Mouse (Mus musculus) megakaryocyte-erythroid progenitor cell, adult 5-6 weeks (primary cell): ENCODE results near the gene Pde8a. TPM values are rescaled to one million over a fixed set of nuclear protein-coding genes. Genes with fewer than 3 reads are reported as not detected.

Experiments
- ATAC-seq: replicated peaks from 2 replicates; pipeline ENCODE4 v1.8.0; 2016; ENCODE audit warnings: mild to moderate bottlenecking, inconsistent platforms; ENCODE audit not compliant: severe bottlenecking, poor library complexity, low FRiP score, low TSS enrichment
- total RNA-seq, 2 experiments: library from RNA; stranded (forward) in 1 of 2; stranded (reverse) in 1 of 2; fragments of 200-1000, 215-1000 nt in 1 of 2; fragments of >200 nt in 1 of 2; fragmentation: Nextera tagmentation in 1 of 2; gene quantifications; 2 replicates each; pipeline ENCODE4 v1.2.3; 2014 to 2017

Gene Pde8a
- total RNA-seq, 2 experiments from 2014 or later, result 0.33 to 0.94 TPM

GRCm38 (mm10) chr7:81255456-81255855 lies 42.1 kb downstream of the Pde8a start:
- no peak for ATAC-seq

GRCm38 (mm10) chr7:81256773-81257172 lies 43.4 kb downstream of the Pde8a start:
- ATAC-seq, result no peak

- no peak for ATAC-seq
These were observed 48.2 kb downstream of the Pde8a start for GRCm38 (mm10) chr7:81261548-81261947.

GRCm38 (mm10) chr7:81272908-81273307 lies 59.5 kb downstream of the Pde8a start:
- ATAC-seq, result no peak

GRCm38 (mm10) chr7:81278966-81279365 lies 65.6 kb downstream of the Pde8a start:
- ATAC-seq, result no peak

GRCm38 (mm10) chr7:81281240-81281639 lies 67.8 kb downstream of the Pde8a start:
- ATAC-seq, result no peak

GRCm38 (mm10) chr7:81286456-81286855 lies 73.1 kb downstream of the Pde8a start:
- no peak for ATAC-seq

GRCm38 (mm10) chr7:81286946-81287345 lies 73.5 kb downstream of the Pde8a start:
- ATAC-seq, result no peak

- ATAC-seq, result no peak
These were observed 81.8 kb downstream of the Pde8a start for GRCm38 (mm10) chr7:81295169-81295568.

GRCm38 (mm10) chr7:81298206-81298605 lies 84.8 kb downstream of the Pde8a start:
- no peak for ATAC-seq

- no peak for ATAC-seq
These were observed 87.9 kb downstream of the Pde8a start for GRCm38 (mm10) chr7:81301323-81301722.

GRCm38 (mm10) chr7:81303682-81304081 lies 90.3 kb downstream of the Pde8a start:
- ATAC-seq, result peak; percentile 59; the same call in 1 of the 2 replicates

GRCm38 (mm10) chr7:81304100-81304499 lies 90.7 kb downstream of the Pde8a start:
- no peak for ATAC-seq

GRCm38 (mm10) chr7:81304675-81305074 lies 91.3 kb downstream of the Pde8a start:
- ATAC-seq, result no peak

- no peak for ATAC-seq
These were observed 94.3 kb downstream of the Pde8a start for GRCm38 (mm10) chr7:81307735-81308134.

- ATAC-seq, result no peak
These were observed 95.9 kb downstream of the Pde8a start for GRCm38 (mm10) chr7:81309247-81309646.

- ATAC-seq, result no peak
These were observed 97.7 kb downstream of the Pde8a start for GRCm38 (mm10) chr7:81311130-81311529.

GRCm38 (mm10) chr7:81311581-81311980 lies 98.2 kb downstream of the Pde8a start:
- ATAC-seq, result no peak

- no peak for ATAC-seq
These were observed 102.2 kb downstream of the Pde8a start for GRCm38 (mm10) chr7:81315583-81315982.

GRCm38 (mm10) chr7:81319749-81320148 lies 106.4 kb downstream of the Pde8a start:
- 0 out of 2 replicates have a peak, but pooled peaks have one; percentile 48 for ATAC-seq

- no peak for ATAC-seq
These were observed 108.4 kb downstream of the Pde8a start for GRCm38 (mm10) chr7:81321776-81322175.

GRCm38 (mm10) chr7:81326043-81326442 lies 112.6 kb downstream of the Pde8a start:
- no peak for ATAC-seq
